Mouse (Mus musculus) spleen, postnatal 10 days (tissue): ENCODE results near the gene Aar2.

Experiments used
- DNase-seq, 2 experiments: peaks; one replicate each; pipeline ENCODE4 v3.0.0; 2021 to 2022; ENCODE audit warnings: low spot score in 2 of 2

Aar2 gene

DNA sequence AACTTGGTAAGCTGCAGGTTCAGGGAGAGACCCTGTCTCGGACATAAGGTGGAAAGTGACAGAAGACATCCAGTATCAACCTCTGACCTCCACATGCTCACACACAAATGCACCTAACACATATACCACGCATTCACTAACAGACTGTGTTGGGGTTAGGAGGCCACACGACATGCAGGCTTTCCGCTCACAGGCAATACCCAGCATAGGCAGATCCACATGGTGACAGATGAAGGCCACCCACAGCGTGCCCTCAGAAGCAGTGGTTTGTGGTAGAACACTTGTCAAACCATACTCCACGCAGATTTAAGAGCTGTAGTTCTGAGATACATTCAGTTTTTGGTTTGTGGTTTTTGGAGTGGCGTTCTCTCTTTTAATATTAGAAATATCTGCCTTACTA lies 21.3 kb downstream of the Aar2 start:
- no peak for DNase-seq

DNA sequence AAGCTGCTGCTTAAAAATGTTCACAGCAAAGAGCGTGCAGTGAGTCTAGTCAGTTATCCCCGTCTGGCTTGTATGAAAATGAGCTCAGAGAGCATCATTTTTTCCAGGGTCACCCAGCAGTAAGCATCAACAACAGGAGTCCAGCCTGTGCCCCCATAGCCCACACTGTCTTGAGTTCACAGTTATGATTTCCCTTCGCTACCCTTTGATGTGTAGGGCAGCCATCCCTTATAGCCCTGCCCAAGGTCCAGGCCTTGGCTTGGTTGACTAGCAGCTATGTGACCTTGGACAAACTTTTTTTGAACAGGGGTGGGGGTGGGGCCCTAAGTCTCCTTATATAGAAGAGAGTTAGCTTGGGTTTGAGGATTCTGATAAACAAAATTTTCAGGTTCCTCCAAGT lies 21.9 kb downstream of the Aar2 start:
- DNase-seq: no peak

DNA sequence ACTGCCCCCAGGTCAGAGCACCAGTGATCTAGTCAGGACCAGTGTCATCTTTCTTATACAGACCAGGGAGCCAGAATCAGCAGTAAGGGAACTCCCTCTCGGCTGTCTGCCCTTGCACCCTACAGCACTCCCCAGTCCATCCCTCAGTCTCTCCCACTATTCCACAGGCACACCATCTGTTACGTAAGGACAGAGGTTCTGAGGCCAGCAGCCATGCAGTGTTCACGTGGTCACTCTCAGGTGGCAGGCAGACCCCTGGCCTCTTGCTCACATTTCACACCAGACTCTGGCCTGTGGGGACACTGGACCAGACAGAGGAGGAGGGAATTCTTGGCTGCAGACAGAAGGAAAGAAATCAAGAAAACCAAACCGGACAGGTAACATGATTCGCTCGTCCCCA lies 24.1 kb downstream of the Aar2 start:
- DNase-seq: no peak

DNA sequence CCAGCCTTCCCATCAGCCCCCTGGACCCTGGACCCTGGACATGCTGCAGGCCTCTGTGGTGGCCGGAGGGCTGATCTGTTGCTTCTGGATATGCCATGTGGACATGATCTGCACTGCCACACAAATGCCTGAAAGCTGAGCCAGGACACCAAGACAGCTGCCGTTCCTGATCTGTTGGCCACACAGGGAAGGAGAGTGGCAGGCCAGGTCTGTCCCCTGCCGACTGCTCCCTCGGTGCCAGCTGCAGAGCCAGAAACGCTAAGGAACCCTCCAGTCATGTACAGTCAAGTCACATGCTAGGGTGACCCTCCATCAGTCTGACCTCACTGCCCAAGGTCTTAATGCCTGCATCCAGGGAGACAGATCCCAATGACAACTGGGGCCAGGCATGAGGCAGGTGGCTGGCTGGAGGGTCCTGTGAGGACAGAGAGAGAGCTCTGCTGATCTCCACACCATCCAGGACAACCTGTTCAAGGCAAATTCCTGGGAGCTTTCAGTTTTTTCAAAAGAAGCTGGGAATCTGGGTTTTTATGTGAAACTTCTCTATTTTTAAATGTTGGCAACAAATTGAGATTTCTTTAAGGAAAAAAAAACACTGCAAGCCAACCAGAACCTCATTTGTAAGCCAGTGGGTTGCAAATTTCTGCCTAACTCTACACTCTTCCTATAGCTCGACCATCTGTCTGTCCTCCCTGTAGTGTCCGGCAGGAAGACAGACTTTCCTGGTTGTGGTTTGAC lies 29.6 kb downstream of the Aar2 start:
- no peak for DNase-seq

DNA sequence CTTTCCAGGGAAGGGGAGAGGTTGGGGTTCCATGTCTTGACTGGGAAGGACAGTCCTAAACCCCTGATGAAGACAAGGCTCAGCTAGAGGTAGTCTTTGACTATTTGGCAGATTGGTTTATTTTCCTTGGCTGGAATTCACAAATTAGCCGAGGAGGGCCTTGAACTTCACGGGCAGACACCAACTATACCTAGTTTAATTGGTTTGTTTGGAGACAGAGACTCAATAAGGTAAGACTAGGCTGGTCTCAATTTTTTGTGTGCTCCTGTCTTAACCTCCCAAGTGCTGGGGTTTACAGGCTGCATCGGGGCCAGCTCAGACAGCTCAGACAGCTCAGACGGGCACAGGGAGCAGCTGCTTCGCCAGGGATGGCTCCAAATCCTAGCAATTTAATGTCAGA lies 33.1 kb downstream of the Aar2 start:
- no peak for DNase-seq

DNA sequence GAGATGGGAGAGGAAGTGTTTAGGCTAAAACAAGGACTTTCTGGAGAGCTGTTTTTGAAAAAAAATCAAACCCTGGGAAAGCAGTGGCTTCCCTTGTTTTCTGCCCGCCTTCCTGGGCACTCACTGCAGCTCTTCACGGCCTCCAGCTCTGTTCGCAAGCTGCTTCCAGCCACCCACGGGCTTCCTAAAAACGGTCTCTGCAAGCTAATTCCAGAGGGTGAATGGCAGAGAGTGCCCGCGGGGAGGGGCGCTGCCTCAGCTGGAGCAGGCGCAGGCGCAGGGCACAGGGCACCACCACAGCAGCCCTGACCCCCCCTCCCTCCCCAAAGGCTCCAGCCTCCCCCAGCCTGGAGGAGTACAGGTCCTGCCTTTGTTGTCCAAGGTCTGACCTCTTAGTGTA lies 33.9 kb downstream of the Aar2 start:
- no peak for DNase-seq

DNA sequence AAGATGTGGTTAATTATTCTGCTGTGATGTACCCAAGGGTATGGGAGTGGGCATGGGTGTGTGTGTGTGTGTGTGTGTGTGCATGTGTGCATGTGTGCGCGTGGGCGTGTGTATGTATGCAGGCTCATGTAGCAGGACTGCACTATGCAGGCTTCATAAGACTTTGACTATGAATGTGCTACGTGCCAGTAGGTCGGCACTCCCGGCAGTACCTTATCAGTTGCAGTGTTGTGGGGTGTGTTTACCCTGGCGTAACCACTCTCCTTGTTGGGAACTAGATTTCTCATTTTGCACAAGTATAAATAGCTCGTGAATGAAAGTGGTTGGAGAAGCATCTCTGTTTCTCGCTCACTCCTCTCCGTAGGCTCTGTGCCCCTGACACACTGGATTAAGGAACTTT lies 35.5 kb downstream of the Aar2 start:
- no peak for DNase-seq

DNA sequence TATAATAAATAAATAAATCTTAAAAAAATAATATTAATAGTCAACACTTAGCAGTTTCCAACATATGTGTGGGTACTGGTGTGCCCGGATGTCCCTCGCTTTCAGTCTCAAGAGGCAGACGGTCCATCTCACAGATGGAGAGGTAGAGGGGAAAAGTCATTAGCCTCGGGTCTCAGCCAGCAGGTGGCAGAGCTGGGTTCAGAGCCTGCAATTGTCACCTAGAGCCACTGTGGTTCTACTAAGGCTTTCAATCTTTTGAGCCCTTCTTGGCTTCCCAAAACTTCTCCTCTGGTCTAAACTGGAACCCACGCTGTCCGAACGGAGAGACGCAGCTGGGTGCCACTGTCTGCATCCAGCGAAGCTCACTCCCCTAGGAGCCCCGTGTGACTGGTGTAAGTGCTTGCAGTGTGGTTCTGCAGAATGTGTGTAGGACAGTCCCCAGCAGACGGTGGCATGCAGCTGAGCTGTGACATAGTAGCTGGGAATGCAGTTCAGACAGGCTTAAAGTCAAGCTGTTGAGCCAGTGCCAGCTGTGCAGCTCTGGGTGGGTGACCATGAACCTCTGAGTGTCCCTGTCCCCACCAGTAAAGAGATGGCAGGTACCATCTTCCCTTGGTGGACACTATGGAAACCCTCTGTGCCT lies 36.9 kb downstream of the Aar2 start:
- DNase-seq: peak in 1 of 2 experiments; percentile 33

DNA sequence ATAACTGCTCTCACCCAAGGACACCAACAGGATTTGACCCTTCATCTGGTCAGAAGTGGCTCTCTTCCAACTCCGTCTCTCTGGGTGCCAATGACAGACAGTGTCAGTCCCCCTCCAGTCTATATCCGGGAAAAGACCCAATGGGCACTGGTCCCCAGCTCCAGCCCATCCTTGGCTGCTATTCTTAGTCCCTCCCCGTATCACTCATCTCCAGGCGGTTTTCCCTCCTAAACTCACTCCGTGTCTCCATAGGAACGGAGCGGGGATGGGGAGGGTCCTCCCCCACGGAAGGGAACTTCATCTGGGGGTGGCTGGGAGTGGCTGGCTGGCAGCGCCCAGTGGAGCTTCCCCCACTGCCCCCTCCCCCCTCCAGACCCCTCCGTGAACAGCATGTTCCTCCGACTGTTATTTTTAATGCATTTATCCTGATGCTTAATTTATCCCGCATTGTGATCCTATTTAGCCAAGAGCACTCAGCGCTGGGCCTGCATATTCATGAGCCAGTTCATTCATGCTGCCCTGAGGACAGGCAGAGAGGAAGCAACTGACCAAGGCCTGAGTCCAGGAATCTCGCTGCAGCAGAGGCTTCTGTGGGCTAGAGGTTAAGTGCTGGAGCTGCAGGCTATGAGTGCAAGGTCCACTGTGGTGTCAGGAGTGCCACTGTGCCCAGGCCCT lies 37.5 kb downstream of the Aar2 start:
- DNase-seq: no peak

DNA sequence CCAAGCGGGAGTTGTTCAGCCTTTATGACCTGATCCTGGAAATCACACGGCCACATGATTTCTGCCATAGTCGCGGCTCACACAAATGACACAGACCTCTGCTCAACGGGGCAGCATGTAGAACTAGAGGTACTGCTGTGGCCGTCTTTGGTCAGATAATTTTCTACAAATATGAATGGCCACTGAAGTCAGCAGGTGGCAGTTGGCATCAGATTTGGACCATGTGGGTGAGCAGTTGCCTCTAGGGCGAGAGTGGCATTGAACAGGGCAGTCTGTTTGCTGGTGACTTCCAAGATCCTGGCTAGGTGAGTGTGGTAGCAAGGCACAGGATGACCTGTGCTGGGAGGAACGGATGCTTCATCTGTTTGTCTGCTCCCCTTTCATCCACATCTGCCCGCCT lies 42.1 kb downstream of the Aar2 start:
- DNase-seq: no peak

DNA sequence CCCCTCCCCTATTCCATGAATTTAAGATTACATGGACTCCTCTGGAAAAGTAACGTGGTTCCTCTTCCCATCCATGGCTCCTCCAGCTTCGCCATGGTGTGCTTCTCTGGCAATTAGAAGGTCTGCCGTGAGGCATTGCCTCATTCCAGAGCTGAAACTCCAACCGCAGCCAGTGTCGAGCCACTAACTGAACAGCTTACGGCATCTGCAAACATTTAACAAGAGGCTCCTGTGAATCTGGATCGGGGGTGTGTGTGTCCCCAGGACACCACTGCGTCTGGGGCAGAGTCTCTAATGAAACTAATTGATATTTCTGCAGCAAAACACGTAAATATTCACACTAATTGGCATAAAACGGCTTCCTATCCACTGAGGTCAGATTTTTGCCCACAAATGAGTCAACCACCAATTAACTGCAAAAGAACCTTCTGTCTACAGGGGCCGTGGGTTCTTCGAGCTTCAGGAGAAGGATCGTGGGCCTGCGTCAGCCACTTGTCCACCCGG lies 47.7 kb downstream of the Aar2 start:
- no peak for DNase-seq

DNA sequence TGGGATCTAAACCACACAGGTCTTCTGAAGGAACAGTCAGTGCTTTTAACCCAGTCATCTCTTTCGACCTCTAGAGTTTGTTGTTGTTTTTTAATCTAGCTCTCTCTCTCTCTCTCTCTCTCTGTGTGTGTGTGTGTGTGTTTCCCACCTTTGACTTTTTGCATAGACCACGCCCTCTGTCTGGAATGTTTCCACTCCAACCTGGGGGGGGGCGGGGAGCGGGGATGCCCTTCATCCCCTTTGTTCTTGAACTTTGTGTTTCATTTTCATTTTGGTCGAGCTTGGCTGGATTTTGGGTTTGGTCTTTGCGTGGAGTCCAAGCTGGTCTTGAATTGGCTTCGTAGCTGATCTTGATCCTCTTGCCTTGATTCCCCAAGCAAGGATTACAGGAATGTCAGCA lies 55.2 kb downstream of the Aar2 start:
- DNase-seq: no peak

DNA sequence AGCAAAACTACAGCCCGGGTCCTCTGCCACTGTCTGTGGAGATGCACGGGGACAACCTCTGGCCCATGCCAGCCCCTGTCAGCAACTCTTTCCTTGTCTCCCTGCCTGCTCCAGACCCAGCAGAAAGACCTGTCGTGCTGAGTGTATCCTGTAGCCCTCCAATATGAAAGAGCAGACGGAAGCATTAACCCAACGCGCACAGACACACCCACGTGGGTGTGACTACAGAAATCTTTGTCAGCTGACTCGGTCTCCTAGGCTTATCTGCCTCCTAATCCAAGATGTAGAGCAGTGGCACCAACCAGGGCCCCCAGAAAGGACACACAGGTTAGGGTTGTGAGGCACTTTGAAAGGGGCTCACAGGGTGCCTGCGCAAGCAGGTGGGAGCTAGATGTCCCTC lies 56.3 kb downstream of the Aar2 start:
- no peak for DNase-seq

DNA sequence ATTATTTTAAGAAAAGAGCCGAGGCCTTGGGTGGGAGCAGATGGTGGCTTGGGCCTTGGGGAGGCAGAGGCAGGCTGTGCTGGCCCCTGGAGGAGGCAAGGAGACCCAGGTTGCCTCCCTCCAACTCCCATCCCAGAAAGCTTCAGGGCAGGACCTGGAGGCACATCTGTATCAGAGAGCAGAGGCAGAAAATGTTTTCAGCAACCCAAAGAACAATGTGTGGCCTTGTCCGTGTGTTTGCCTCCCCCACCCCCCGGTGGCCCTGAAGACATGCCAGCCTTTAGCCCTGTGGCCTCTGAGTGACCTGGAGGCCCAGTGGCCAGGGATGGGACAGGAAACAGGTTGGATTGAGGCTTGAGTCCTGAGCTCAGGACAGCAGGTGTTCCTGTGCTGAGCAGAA lies 57.8 kb downstream of the Aar2 start:
- no peak for DNase-seq

DNA sequence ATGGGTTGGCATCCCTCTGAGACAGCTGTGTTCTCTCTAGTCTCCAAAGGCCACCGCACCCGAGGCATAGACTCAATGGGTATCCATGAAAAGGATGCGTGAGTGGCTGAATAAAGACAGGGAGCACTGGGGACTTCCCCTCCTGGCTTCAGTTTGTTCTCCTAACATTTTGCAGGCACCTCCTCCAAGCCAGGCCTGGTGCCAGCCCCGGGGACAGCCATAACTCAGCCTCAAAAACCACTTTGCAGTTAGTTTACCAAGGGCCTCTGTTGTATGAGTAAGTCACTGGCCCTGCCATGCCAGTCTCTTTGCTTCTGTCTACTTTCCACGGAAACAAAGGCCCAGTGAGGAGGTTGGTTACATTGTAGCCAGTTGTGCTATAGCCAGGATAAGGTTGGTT lies 58.6 kb downstream of the Aar2 start:
- DNase-seq: no peak

DNA sequence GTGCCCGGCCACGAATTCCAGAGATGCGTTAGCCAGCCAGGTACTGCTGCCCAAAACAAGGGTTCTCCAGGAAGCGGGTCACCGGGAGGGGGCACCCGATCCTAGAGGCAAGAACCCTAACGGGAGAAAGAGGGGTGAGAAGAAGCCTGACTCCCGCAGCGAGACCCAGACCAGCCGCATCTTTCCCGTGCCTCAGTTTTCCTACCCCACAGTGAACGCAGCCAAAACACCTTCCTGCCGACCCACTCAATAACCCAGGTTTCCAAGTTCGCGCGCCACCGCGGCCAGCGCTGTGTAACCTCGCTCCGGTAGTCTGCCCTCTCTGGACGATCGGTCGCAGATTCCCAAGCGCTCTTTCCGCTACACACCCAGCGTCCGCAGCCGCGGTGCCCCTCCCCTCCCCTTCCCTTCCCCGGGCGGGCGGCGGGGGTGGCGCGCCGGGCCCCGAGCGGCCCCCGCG lies 65.7 kb downstream of the Aar2 start:
- peak in 1 of 2 experiments; percentile 19 for DNase-seq

DNA sequence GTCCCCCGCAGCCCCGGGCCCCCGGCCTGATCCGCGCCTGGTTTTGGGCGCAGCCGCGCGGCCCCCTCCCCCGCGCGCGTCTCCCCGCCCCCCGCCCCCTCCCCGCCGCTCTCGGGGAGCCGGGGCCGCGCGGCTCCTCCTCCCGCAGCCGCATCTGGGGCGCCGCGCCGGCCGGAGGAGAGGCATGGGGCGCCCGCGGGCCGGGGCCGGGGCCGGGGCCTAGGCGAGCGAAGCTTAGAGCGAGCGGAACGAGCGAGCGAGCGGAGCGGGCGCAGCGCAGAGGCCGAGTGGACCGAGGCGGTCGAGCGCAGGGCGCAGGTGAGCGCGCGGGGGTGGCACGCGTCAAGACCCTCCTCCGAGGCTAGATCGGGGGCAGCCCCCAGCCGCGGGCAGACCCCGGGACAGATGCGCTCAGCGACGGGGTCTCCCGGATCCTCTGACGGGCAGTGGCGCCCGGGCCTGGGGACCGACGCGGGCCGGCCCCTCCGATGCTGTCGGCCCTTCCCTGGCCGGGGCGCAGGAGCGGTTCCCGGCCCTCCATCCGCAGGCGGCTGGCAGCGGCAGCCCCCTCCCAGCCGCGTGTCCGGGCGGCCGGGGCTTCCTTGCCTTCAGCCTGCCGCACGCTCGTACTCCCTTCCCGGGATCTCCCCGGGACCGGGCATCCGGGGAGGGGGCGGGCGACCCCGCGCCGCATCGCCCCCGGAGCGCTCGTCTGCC lies 66.3 kb downstream of the Aar2 start, which contains the start of gene Dlgap4:
Gene Dlgap4 (plus strand): TSS at position 165 of the 717 bp plus-strand sequence.
- DNase-seq: no peak

DNA sequence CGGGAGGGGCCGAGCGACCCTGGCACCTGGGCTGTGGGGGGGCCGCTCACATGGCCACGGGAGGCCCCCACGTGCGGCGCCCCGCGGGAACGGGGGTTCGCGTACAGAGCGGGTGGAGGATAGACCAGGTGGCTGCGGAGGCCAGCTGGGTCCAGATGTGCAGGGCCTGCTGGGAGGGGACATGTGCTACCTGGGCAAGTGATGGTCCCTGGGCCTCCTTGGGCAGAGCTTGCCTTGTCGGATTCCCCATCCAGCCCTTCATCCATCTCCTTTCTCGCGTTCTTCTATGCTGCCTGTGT lies 66.8 kb downstream of the Aar2 start:
- DNase-seq: no peak

DNA sequence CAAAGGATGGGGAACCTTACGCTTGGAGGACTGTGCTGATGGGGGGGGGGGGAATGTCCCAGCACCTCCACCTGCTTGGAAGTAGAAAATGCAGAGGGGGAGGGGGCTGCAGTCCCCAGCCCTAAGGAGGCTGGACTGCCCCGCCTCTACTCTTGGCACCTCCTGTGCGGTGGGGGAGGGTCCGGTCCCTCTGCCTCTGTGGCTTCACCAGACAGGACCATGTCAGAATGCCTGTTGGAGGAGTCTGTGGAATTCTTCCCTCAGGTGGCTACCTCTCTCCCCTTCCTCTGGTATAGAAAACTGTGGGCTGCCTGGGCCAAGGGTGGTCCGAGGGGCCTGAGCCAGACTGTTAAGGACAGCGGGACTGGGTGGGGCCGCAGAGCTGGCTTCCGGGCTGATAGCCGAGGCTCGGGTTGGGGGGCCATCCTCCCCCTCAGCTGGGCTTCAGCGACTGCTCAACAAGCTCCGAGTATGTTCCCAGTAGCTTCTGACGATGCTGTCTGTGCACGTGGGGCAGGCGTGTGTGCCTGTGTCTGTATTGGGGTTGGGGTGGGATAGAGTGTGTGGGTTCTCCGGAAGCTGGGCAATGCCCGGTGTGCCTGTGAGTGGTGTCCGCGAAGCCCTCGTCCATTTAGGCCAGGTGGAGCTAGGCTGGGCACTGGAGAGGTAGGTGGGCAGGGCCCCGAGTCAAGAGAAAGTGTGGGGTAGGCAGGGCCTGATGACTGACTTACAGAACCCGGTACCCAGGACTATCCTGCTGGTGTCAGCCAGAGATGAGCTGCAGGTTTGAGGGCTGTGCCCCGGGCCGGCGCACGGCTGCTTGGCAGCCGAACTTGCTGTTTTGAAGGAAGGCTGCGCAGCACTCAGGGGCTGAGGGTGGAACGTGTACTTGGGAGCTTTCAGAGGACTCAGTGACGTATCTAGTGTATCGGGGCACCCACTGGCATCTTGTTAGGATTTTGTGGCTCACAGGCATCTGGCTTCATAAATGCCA lies 67.6 kb downstream of the Aar2 start:
- DNase-seq: no peak

DNA sequence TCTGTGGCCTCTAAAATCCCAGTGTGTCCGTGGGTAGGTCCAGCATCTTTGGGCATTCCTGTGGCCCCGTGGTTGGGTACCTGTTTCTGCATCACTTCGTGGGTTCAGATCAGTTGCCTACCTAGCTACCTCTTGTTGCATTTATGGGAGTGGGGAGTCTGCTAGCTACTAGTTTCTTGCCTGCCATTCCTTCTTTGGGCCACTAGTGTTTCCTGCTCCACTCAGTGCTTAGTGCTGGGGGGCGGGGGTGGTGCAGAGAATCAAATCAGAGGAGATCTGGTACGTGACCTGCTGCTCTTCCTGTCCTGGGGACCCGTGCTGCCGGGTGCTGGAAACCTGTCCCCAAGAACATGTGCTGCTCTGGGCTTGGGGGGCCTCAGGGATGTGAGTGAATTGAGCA lies 69.1 kb downstream of the Aar2 start:
- DNase-seq: no peak

DNA sequence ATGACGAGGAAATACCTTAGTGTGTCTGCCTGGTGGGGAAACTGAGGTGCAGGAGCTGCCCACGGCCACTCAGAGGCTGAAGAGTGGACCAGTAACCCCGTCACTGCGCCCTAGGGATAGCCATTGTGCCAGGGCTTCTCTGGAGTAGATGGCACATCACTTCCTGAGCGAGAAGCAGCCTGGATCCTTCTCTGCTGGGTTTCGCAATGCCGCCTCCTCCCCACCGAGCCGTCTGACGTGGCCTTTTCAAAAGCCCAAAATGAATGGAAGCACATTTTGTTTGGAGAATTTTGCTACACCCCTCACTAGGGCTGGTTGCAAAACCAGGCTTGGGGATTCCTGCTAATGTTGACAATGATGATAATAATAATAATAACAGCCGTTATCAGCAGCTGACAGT lies 70.2 kb downstream of the Aar2 start:
- no peak for DNase-seq
